Mouse (Mus musculus): Measurements from ENCODE around the gene Nt5dc1.
A peak's percentile ranks its signal among the peaks of the same experiment; 100 is the strongest.
"Not testable (repeated sequence)": the region's sequence is repeated elsewhere in the genome, so short reads cannot be mapped to it uniquely, and the experiment has no call there.

The Nt5dc1 gene

GRCm38 (mm10) chr10:34309915-34310685 is 108.3 kb downstream of the Nt5dc1 start:
- no peak for DNase-seq

- no peak for DNase-seq
These were observed 111.3 kb downstream of the Nt5dc1 start for GRCm38 (mm10) chr10:34307070-34307469.

GRCm38 (mm10) chr10:34300368-34300767 is 118.0 kb downstream of the Nt5dc1 start:
- no peak for DNase-seq

GRCm38 (mm10) chr10:34297980-34298753 is 120.2 kb downstream of the Nt5dc1 start:
- DNase-seq, result peak; percentile 40

GRCm38 (mm10) chr10:34297299-34297979 is 120.9 kb downstream of the Nt5dc1 start, which contains the start of gene Tspyl4:
Gene Tspyl4, plus strand, starts transcription at chr10:34297442.
- DNase-seq, result peak; percentile 91

- DNase-seq, result no peak
These were observed 121.4 kb downstream of the Nt5dc1 start for GRCm38 (mm10) chr10:34296911-34297298.

GRCm38 (mm10) chr10:34282420-34283238 is 135.7 kb downstream of the Nt5dc1 start:
- DNase-seq, result peak; percentile 58

- DNase-seq, result peak; percentile 96
These were observed 136.4 kb downstream of the Nt5dc1 start, which contains the start of gene Tspyl1 for GRCm38 (mm10) chr10:34281962-34282388. Gene Tspyl1, plus strand, starts transcription at chr10:34282190.

GRCm38 (mm10) chr10:34281211-34281961 is 137.0 kb downstream of the Nt5dc1 start:
- DNase-seq, result no peak

GRCm38 (mm10) chr10:34280591-34281175 is 137.7 kb downstream of the Nt5dc1 start:
- DNase-seq, result peak; percentile 42

GRCm38 (mm10) chr10:34271681-34272080 is 146.7 kb downstream of the Nt5dc1 start:
- DNase-seq, result no peak

GRCm38 (mm10) chr10:34267312-34268070 is 150.9 kb downstream of the Nt5dc1 start:
- no peak for DNase-seq

GRCm38 (mm10) chr10:34265106-34265505 is 153.2 kb downstream of the Nt5dc1 start:
- DNase-seq, result no peak

- DNase-seq, result not testable (repeated sequence)
These were observed 165.5 kb downstream of the Nt5dc1 start for GRCm38 (mm10) chr10:34252833-34253232.

- no peak for DNase-seq
These were observed 168.8 kb downstream of the Nt5dc1 start for GRCm38 (mm10) chr10:34249594-34249993.

GRCm38 (mm10) chr10:34247757-34248156 is 170.6 kb downstream of the Nt5dc1 start:
- no peak for DNase-seq

- DNase-seq, result no peak
These were observed 172.2 kb downstream of the Nt5dc1 start for GRCm38 (mm10) chr10:34246106-34246505.

- DNase-seq, result no peak
These were observed 173.6 kb downstream of the Nt5dc1 start for GRCm38 (mm10) chr10:34244745-34245144.

GRCm38 (mm10) chr10:34238536-34238935 is 179.8 kb downstream of the Nt5dc1 start:
- no peak for DNase-seq

Measured in cerebellum, adult 11 months (tissue).